Mouse (Mus musculus): ENCODE measurements around the gene Polr3g. TPM values are rescaled to one million over a fixed set of nuclear protein-coding genes. Genes with fewer than 3 reads are reported as not detected.
"Not testable (repeated sequence)": the region's sequence is repeated elsewhere in the genome, so short reads cannot be mapped to it uniquely, and the experiment has no call there.

Polr3g gene
- polyA plus RNA-seq (2017; shearing (Covaris generic)) = 1 to 10 TPM; 6.8 to 8.4 TPM

DNA sequence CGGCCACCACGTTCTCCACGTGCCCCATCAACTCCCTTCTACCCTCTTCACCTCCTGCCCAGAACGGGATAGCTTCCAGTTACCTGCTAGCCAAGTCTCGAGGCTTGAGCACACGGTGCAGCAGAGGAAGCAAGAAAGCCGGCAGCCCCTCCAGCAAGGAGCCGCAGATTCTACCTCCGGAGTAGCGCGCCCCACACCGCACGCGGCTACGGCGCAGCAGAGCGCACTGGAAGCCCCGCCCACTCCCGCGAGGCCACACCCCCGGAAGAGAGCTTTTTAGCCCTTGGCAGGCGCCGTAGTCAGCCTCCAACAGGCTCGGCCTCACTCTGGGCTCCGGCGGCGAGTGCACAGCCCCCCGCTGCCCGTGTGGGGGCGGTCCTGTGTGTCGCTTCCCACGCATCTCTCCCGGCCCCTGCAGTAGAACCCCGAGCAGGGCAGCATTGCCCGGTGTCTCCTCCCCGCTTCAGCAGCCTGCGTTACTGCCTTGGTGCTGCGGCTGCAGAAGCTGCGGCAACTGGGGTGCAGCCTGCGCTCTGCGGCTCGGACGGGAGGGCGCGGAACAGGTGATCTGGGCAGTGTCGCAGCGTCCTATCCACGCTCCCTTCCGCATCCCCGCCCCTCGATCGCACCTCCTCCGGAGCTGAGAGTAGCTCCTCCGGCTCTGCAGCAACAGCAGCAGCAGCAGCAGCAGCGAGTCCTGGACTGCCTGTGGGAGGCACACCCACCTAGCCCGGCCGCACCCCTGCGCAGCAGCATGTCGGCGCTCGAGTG is at the start of gene Polr3g, which contains the start of gene Mblac2:
TSS of gene Polr3g (minus strand) at position 239 of the 771 bp plus-strand sequence.
TSS of gene Mblac2 (plus strand) at position 567 of the 771 bp plus-strand sequence.
- peak; percentile 86 for ATAC-seq

GRCm38 (mm10) chr13:81760379-81760778 is 49.6 kb upstream of the Polr3g start:
- peak; percentile 73 for ATAC-seq

- ATAC-seq = no peak
Observed at GRCm38 (mm10) chr13:81757058-81757660, 46.3 kb upstream of the Polr3g start.

GRCm38 (mm10) chr13:81755324-81755723 is 44.5 kb upstream of the Polr3g start:
- ATAC-seq = no peak

DNA sequence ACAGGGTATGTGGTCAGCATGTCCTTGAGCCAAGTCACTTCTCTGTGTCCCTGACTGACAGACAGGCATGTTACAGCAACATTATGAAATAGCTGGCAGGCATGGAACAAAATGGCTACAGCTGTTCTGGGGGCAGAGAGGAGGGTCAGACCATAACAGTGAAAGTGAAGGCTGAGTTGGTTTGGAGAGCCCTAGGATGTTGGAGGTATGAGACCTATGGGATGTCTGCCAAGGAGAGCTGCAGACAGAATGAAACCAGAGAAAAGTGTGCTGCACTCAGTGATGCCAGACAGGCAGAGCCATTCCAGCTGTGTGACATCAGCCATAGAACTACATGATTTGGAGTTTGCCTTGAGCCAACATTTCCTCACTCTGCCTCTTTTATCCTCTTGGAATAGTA is 44.1 kb upstream of the Polr3g start:
- no peak for ATAC-seq

- no peak for ATAC-seq
Observed at GRCm38 (mm10) chr13:81744092-81744396, 33.2 kb upstream of the Polr3g start.

GRCm38 (mm10) chr13:81743391-81744091 is 32.7 kb upstream of the Polr3g start:
- ATAC-seq = no peak

DNA sequence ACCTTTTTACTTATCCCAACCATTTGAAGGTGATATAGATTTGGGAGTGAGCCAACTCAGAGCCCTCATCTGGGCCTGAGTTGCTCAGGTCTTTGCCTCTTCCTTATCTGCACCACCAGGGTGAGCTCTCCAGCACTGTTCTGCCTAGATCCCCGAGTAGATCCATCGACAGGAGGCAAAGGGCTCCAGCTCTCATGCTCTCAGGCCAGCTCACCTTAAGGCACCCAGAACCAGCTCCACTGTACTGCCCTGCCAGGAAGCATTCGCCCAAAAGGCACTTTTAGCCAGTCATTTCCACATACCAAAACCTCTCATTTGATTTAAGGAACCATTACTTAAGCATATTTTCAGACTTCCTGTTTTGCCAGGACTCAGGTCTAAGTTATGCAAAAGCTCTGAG is 30.1 kb upstream of the Polr3g start:
- peak; percentile 37 for ATAC-seq

DNA sequence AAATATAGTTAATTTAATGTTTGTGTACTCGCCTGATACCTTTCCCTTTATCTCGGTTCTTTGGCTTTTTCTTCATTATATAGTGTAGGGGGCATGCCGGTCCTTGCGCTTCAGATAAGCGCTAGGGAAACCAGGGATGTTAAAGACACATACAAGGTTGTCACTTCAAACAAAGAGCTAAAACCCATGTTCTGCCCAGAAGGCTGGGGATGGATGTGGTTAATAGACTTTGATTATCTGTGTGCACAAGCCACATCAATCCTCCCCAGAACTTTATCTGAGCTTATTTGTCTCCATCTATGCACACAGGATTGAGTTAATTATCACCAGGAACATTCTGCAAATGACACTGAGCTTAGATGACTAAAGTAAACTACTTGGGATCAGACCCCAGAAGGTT is 25.8 kb upstream of the Polr3g start:
- ATAC-seq = no peak

DNA sequence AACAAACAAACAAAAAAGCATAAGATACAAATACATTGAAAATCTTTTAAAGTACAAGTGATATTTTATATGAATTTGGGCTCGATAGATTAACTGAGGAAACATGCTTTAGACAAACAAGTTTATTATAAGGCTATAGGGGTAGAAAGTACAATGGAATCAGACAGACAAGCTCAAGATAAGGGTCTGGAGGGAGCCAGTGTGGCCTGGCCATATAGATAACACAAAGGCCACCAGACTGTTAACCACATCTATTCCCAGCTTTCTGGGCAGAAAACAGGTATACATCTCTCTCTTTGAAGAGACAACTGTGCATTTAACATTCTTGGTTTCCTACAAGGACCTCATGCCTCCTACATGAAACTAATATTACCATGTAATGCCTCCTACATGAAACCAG is 19.5 kb upstream of the Polr3g start:
- no peak for ATAC-seq

DNA sequence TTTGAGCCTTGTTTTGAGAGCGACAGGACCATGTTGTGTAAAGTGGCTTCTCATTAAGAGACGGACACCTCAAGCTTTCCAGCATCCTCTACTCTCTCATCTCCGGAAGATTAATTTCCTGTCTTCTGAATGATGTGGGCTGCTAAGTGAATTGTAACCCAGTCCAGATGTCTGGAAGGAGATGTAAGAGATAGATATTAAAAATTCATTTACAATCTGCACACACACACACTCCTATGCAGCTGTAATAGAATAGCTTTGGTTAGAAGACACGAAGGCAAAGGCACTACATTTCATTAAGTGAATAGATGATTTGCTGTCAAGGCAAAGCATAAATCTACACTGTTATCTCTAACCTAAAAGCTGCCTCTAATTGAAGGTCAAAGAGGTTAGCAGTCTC is 18.3 kb upstream of the Polr3g start:
- ATAC-seq = no peak

- ATAC-seq = not testable (repeated sequence)
Observed at GRCm38 (mm10) chr13:81728141-81728540, 17.3 kb upstream of the Polr3g start.

GRCm38 (mm10) chr13:81713896-81714295 is 3.1 kb upstream of the Polr3g start:
- ATAC-seq = no peak

- peak; percentile 2 for ATAC-seq
Observed at GRCm38 (mm10) chr13:81711546-81712371, 946 bp upstream of the Polr3g start.

GRCm38 (mm10) chr13:81710266-81710665 is 547 bp downstream of the Polr3g start:
- peak; percentile 0 for ATAC-seq

GRCm38 (mm10) chr13:81709805-81710204 is 1.0 kb downstream of the Polr3g start:
- ATAC-seq = no peak

DNA sequence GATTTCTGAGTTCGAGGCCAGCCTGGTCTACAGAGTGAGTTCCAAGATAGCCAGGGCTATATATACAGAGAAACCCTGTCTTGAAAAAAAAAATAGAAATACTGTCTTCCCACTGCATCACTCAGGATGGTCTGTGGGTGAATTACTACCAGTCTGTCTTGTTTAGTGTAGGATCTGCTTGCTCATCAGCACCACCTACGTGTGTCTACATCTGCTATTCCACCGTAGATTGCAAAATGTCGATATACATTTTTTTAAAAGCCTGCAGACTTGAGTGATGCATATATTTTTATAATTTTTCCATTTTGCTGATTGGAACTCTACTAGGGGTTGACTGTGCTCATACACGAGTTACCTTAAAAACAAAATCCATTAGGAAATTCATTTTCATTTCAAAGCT is 4.5 kb downstream of the Polr3g start:
- ATAC-seq = no peak

GRCm38 (mm10) chr13:81703621-81704020 is 7.2 kb downstream of the Polr3g start:
- ATAC-seq = no peak

DNA sequence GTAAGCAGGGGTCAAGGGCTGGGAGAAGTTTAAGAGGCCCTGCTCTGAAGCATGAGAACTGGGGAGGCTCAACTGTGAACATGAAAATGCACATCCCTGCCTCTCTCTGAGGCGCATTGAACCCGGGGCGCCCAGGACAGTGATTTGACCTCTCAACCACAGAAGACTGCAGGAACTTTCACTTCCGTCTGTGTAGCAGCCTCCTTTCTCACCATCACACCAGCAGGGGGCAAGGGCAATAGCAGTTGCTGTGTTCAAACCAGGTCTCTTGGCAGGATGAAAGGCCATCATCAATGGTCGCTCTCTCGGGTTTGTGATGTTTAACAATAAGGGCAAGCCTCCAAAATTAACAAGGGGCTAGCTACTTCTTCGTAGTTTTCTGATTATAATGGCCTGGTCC is 7.7 kb downstream of the Polr3g start:
- ATAC-seq = no peak

- ATAC-seq = no peak
Observed at GRCm38 (mm10) chr13:81694446-81694845, 16.4 kb downstream of the Polr3g start.

DNA sequence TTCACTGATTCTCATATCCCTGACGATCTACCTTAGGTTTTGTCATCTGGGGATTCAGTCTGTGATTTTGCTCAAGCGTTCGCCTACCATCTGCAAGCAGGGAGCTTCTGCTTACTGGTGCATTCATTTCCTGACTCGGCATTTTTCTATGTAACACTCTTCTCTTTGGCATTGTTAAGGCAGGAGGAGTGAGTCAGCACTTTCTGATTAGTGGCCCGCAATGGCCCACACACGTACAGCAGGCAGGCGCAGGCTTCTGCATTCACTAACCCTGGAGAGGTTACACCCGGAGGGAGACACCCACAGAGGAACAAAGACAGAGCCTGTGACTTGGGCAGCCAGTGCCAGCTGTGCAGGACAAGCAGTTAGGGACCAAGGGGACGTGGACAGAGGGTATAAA is 19.2 kb downstream of the Polr3g start:
- no peak for ATAC-seq

- no peak for ATAC-seq
Observed at GRCm38 (mm10) chr13:81690477-81690876, 20.3 kb downstream of the Polr3g start.

DNA sequence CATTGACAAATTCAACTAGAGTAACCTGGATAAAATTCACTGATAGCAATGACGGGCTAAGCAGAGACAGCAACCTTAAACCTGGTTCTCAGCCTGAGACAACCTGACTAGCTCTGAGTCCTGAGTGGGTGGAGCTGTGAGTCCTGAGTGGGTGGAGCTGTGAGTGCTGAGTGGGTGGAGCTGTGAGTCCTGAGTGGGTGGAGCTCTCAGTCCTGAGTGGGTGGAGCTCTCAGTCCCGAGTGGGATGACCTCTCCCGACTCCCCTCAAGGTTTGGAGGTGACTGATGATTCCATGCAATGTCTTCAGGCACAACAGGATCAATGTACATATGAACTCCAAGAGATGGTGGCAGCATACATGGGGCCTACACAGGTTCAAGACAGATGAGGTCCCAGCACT is 21.2 kb downstream of the Polr3g start:
- ATAC-seq = no peak
